Mouse (Mus musculus) C3H10T1/2 (cell line): Measurements from ENCODE around the gene Cept1. TPM values are rescaled to one million over a fixed set of nuclear protein-coding genes. Genes with fewer than 3 reads are reported as not detected.

Experiments
- polyA plus RNA-seq, 2 experiments: library from polyadenylated mRNA; unstranded; fragments of >200 nt; fragmentation: generic; extraction: Trizol; gene quantifications; one replicate each; pipeline ENCODE4 v1.2.1; 2012; ENCODE audit warnings: missing spikeins in 2 of 2

Cept1 gene
- polyA plus RNA-seq = 1 to 10 TPM in 1 of 2 experiments, under 1 TPM in 1; 0.78 to 8.7 TPM

DNA sequence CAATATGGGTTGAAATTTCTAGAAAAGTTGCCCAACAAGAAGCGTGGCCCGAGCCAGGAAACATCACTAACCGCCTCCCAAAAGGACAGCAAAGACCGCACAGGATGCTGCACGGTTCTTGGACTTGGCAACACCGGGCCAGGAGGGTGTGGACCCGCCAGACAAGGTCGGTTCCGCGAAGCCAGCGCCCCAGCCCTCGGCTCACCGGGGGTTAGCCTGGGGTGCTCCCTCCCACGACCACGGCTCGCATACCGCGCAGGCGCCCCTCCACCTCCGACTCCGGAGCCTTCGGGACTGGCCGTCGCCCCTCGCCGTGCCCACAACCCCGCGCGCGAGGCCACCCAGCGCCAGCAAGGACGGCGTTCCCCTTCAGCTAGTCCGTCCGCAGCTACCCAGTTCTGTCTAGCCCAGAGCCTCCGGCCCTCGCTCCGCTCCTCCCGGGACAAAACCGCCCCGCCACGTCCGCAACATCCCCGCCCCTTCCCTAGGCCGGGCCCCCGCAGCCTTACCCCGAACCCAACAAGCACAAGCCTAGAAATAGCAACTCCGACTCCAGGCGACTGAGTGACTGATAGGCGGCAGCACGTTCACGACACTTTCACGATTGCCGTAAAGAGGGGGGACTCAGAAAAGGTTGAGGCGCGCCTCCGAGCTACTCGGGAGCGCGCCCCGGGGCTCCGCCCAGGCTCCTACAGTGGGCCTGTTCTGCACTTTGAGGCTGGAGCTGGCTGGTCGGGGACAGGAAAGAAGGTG lies at the start of gene Cept1, which contains the start of gene Dram2:
Cept1 (minus strand) TSS at position 632 of the 753 bp plus-strand sequence.
Dram2 (plus strand) TSS at position 628 of the 753 bp plus-strand sequence.

DNA sequence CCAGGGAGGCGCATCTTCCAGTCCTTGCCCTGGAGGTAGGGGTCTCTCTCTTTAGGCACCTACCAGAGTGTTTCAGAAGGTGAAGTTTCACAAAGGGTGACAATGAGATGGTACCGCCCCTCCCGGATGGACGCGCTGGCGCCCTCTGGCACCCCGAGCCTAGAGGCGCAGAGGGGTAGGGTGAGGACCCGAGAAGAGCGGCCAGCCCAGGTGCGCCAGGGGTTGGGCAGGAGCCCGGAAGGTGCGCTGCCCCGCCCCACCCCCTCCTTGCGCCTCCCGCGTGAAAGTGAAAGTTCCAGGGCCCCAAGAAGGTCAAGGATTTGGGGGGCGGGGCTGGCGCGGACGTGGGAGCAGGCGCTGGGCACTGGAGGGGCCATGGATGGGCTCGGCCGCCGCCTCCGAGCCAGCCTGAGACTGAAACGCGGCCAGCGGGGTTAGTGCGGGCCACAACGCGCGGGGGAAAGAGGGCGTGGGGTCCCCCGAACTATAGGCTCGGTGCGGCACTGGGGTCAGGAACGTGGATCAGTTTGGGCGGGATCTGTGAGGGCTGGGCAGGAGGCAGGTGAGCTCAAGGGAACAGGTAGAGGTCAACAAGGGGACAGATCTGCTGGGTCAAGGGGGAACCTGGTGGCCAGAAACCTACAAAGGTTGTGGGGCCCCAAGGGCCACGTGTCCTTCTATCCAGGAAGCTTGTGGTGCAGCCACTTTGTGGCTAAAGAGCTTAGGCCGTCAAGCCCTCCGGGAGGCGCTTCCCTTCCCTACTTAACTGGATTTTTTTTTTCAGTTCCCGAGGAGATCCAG lies 65.1 kb downstream of the Cept1 start, which contains the start of gene Dennd2d:
Dennd2d (plus strand) TSS at position 125 of the 801 bp plus-strand sequence.

Other genes starting within 250 kb of the Cept1 start
- not detected for gene Chil6, start 141.6 kb downstream of the Cept1 start, polyA plus RNA-seq
- gene Dennd2d, start 65.4 kb downstream of the Cept1 start, polyA plus RNA-seq = under 1 TPM; 0.02 to 0.26 TPM
- 1 to 10 TPM in 1 of 2 experiments, under 1 TPM in 1; 0.37 to 9.2 TPM for gene Dram2, start within 50 bp of the Cept1 start, polyA plus RNA-seq
- gene Lrif1, start 137.2 kb upstream of the Cept1 start, polyA plus RNA-seq = 1 to 10 TPM in 1 of 2 experiments, under 1 TPM in 1; 0.77 to 2.9 TPM
- not detected for gene Cd53, start 242.3 kb upstream of the Cept1 start, polyA plus RNA-seq